Mouse (Mus musculus): ENCODE measurements around the gene Mamdc4. TPM values are rescaled to one million over a fixed set of nuclear protein-coding genes. Genes with fewer than 3 reads are reported as not detected.

Mamdc4 gene
- 59.1 and 85.2 TPM in 2 replicates for polyA plus RNA-seq (2014; fragmentation: Nextera tagmentation; extraction: Ambion mirVana)

- under 1% methylated on average over 44 of the region's 45 CpGs for WGBS
- H3K9ac ChIP-seq (ENCODE audit: low read length): peak within 1 kb of the TSS; percentile 62
- H3K36me3 ChIP-seq (ENCODE audit: control insufficient read depth, insufficient read depth, low read length): peaks cover 8% of the 10 kb centered on the region
- H3K4me1 ChIP-seq (replicated peaks; ENCODE audit: control insufficient read depth, insufficient read depth, low read length): peaks cover 33% of the 10 kb centered on the region
- H3K4me3 ChIP-seq (ENCODE audit: low read depth, low read length): peak within 1 kb of the TSS; percentile 58
- peaks cover 38% of the 10 kb centered on the region for H3K27me3 ChIP-seq (replicated peaks; ENCODE audit: control insufficient read depth, insufficient read depth, low read length)
- H3K4me2 ChIP-seq (ENCODE audit: low read length): peak within 1 kb of the TSS; percentile 85
- peak within 1 kb of the TSS; percentile 81 for H3K27ac ChIP-seq (ENCODE audit: low read depth)
- peak; percentile 99 for DNase-seq (ENCODE audit: low spot score)
- no peaks in the 10 kb centered on the region for H3K9me3 ChIP-seq (ENCODE audit: control insufficient read depth, low read length)
- ATAC-seq (replicated peaks; ENCODE audit: low FRiP score, low TSS enrichment, low read depth): peak; percentile 94
These were observed at the start of gene Mamdc4, which contains the start of gene Phpt1 for GRCm38 (mm10) chr2:25574579-25575431. Gene Mamdc4, minus strand, starts transcription at chr2:25574845. Gene Phpt1, minus strand, starts transcription at chr2:25575224.

- Histone ChIP-seq H3K9ac (ENCODE audit: low read length) (peak within 1 kb of the TSS; percentile 49), H3K4me2 (ENCODE audit: low read length) (peak within 1 kb of the TSS; percentile 87), H3K27ac (ENCODE audit: low read depth) (peak within 1 kb of the TSS; percentile 47; the same call in 1 of the 2 replicates), H3K4me3 (ENCODE audit: low read depth, low read length) (peak within 1 kb of the TSS; percentile 50), H3K36me3 (ENCODE audit: control insufficient read depth, insufficient read depth, low read length) (no peaks in the 10 kb centered on the region), H3K9me3 (ENCODE audit: control insufficient read depth, low read length) (no peaks in the 10 kb centered on the region), H3K4me1 (replicated peaks; ENCODE audit: control insufficient read depth, insufficient read depth, low read length) (0 out of 2 replicates have a peak, but pooled peaks cover 8% of the 10 kb centered on the region), H3K27me3 (replicated peaks; ENCODE audit: control insufficient read depth, insufficient read depth, low read length) (peaks cover 19% of the 10 kb centered on the region)
- 6% methylated on average over 34 of the region's 34 CpGs for WGBS
- DNase-seq (ENCODE audit: low spot score): peak; percentile 88
- ATAC-seq (replicated peaks; ENCODE audit: low FRiP score, low TSS enrichment, low read depth): peak; percentile 94
These were observed 46.9 kb upstream of the Mamdc4 start, which contains the start of gene Tmem141 for GRCm38 (mm10) chr2:25621229-25622200. Gene Tmem141, minus strand, starts transcription at chr2:25622005.

GRCm38 (mm10) chr2:25620852-25621228, 46.2 kb upstream of the Mamdc4 start:
- Histone ChIP-seq H3K4me2 (ENCODE audit: low read length) (peak overlapping the region; percentile 87; the same call in 1 of the 2 replicates), H3K27me3 (replicated peaks; ENCODE audit: control insufficient read depth, insufficient read depth, low read length) (peaks cover 26% of the 10 kb centered on the region)

GRCm38 (mm10) chr2:25620386-25620785, 45.7 kb upstream of the Mamdc4 start:
- DNase-seq (ENCODE audit: low spot score): no peak

More at GRCm38 (mm10) chr2:25620852-25621228, 46.2 kb upstream of the Mamdc4 start:
- Histone ChIP-seq H3K36me3 (ENCODE audit: control insufficient read depth, insufficient read depth, low read length) (no peaks in the 10 kb centered on the region), H3K4me3 (ENCODE audit: low read depth, low read length) (no peak overlapping the region), H3K9ac (ENCODE audit: low read length) (no peak overlapping the region), H3K9me3 (ENCODE audit: control insufficient read depth, low read length) (no peaks in the 10 kb centered on the region), H3K27ac (ENCODE audit: low read depth) (no peak overlapping the region), H3K4me1 (replicated peaks; ENCODE audit: control insufficient read depth, insufficient read depth, low read length) (0 out of 2 replicates have a peak, but pooled peaks cover 10% of the 10 kb centered on the region)
- DNase-seq (ENCODE audit: low spot score): no peak
- no peak for ATAC-seq (replicated peaks; ENCODE audit: low FRiP score, low TSS enrichment, low read depth)
- 87% methylated on average over 4 of the region's 4 CpGs for WGBS

GRCm38 (mm10) chr2:25617578-25617977, 42.9 kb upstream of the Mamdc4 start, which contains the start of gene Ccdc183:
Gene Ccdc183, minus strand, starts transcription at chr2:25617678.
- Histone ChIP-seq H3K4me3 (ENCODE audit: low read depth, low read length) (no peak within 1 kb of the TSS), H3K4me1 (replicated peaks; ENCODE audit: control insufficient read depth, insufficient read depth, low read length) (0 out of 2 replicates have a peak, but pooled peaks cover 10% of the 10 kb centered on the region), H3K27me3 (replicated peaks; ENCODE audit: control insufficient read depth, insufficient read depth, low read length) (peaks cover 47% of the 10 kb centered on the region), H3K27ac (ENCODE audit: low read depth) (no peak within 1 kb of the TSS), H3K9me3 (ENCODE audit: control insufficient read depth, low read length) (no peaks in the 10 kb centered on the region), H3K36me3 (ENCODE audit: control insufficient read depth, insufficient read depth, low read length) (no peaks in the 10 kb centered on the region), H3K9ac (ENCODE audit: low read length) (no peak within 1 kb of the TSS), H3K4me2 (ENCODE audit: low read length) (peak within 1 kb of the TSS; percentile 42; the same call in 1 of the 2 replicates)
- 88% methylated on average over 3 of the region's 3 CpGs for WGBS
- DNase-seq (ENCODE audit: low spot score): no peak
- no peak for ATAC-seq (replicated peaks; ENCODE audit: low FRiP score, low TSS enrichment, low read depth)

More at GRCm38 (mm10) chr2:25620386-25620785, 45.7 kb upstream of the Mamdc4 start:
- 0 out of 2 replicates have a peak, but pooled peaks cover 10% of the 10 kb centered on the region for H3K4me1 ChIP-seq (replicated peaks; ENCODE audit: control insufficient read depth, insufficient read depth, low read length)
- no peaks in the 10 kb centered on the region for H3K9me3 ChIP-seq (ENCODE audit: control insufficient read depth, low read length)
- no peaks in the 10 kb centered on the region for H3K36me3 ChIP-seq (ENCODE audit: control insufficient read depth, insufficient read depth, low read length)
- ATAC-seq (replicated peaks; ENCODE audit: low FRiP score, low TSS enrichment, low read depth): no peak
- H3K4me2 ChIP-seq (ENCODE audit: low read length): no peak overlapping the region
- H3K27me3 ChIP-seq (replicated peaks; ENCODE audit: control insufficient read depth, insufficient read depth, low read length): peaks cover 30% of the 10 kb centered on the region
- no peak overlapping the region for H3K27ac ChIP-seq (ENCODE audit: low read depth)
- no peak overlapping the region for H3K4me3 ChIP-seq (ENCODE audit: low read depth, low read length)
- WGBS: 78% methylated on average over 6 of the region's 6 CpGs
- no peak overlapping the region for H3K9ac ChIP-seq (ENCODE audit: low read length)

GRCm38 (mm10) chr2:25616398-25616797, 41.8 kb upstream of the Mamdc4 start:
- Histone ChIP-seq H3K27me3 (replicated peaks; ENCODE audit: control insufficient read depth, insufficient read depth, low read length) (peaks cover 50% of the 10 kb centered on the region), H3K9me3 (ENCODE audit: control insufficient read depth, low read length) (no peaks in the 10 kb centered on the region), H3K36me3 (ENCODE audit: control insufficient read depth, insufficient read depth, low read length) (no peaks in the 10 kb centered on the region), H3K27ac (ENCODE audit: low read depth) (no peak overlapping the region), H3K4me2 (ENCODE audit: low read length) (peak overlapping the region; percentile 42), H3K4me1 (replicated peaks; ENCODE audit: control insufficient read depth, insufficient read depth, low read length) (0 out of 2 replicates have a peak, but pooled peaks cover 9% of the 10 kb centered on the region), H3K4me3 (ENCODE audit: low read depth, low read length) (0 out of 2 replicates have a peak overlapping the region, but pooled peaks have one; percentile 1), H3K9ac (ENCODE audit: low read length) (no peak overlapping the region)
- DNase-seq (ENCODE audit: low spot score): peak; percentile 57
- ATAC-seq (replicated peaks; ENCODE audit: low FRiP score, low TSS enrichment, low read depth): no peak
- 22% methylated on average over 22 of the region's 22 CpGs for WGBS

GRCm38 (mm10) chr2:25608671-25609070, 34.0 kb upstream of the Mamdc4 start:
- no peak for DNase-seq (ENCODE audit: low spot score)
- peak; percentile 13; the same call in 1 of the 2 replicates for ATAC-seq (replicated peaks; ENCODE audit: low FRiP score, low TSS enrichment, low read depth)
- H3K9ac ChIP-seq (ENCODE audit: low read length): peak overlapping the region; percentile 95; the same call in 1 of the 2 replicates
- H3K27me3 ChIP-seq (replicated peaks; ENCODE audit: control insufficient read depth, insufficient read depth, low read length): 0 out of 2 replicates have a peak, but pooled peaks cover 5% of the 10 kb centered on the region
- H3K36me3 ChIP-seq (ENCODE audit: control insufficient read depth, insufficient read depth, low read length): peaks cover 5% of the 10 kb centered on the region; the same call in 1 of the 2 replicates
- 52% methylated on average over 10 of the region's 10 CpGs for WGBS
- no peaks in the 10 kb centered on the region for H3K9me3 ChIP-seq (ENCODE audit: control insufficient read depth, low read length)
- H3K4me3 ChIP-seq (ENCODE audit: low read depth, low read length): peak overlapping the region; percentile 94
- peak overlapping the region; percentile 86 for H3K4me2 ChIP-seq (ENCODE audit: low read length)
- peak overlapping the region; percentile 95; the same call in 1 of the 2 replicates for H3K27ac ChIP-seq (ENCODE audit: low read depth)
- peaks cover 17% of the 10 kb centered on the region for H3K4me1 ChIP-seq (replicated peaks; ENCODE audit: control insufficient read depth, insufficient read depth, low read length)
